Mouse (Mus musculus): Measurements from ENCODE around the gene Poglut1. TPM values are rescaled to one million over a fixed set of nuclear protein-coding genes. Genes with fewer than 3 reads are reported as not detected.
A peak's percentile ranks its signal among the peaks of the same experiment; 100 is the strongest.

Gene Poglut1
- polyA plus RNA-seq, 1 experiment, result 59.7 TPM

- Histone ChIP-seq H3K4me1 (ENCODE audit: control insufficient read depth, insufficient read depth, low read length) (no peaks in the 10 kb centered on the region), H3K27ac (ENCODE audit: insufficient read depth, low read length) (no peak overlapping the region), H3K4me3 (ENCODE audit: insufficient read depth, low read length) (no peak overlapping the region)
- TF ChIP-seq CTCF (IDR thresholded peaks at IDR 0.05; ENCODE audit: extremely low read depth, insufficient read depth, low read length) (peak; percentile 96), POLR2A (IDR thresholded peaks at IDR 0.05; ENCODE audit: extremely low read depth, insufficient read depth, low read length) (no peak)
These were observed 43.9 kb downstream of the Poglut1 start for GRCm38 (mm10) chr16:38506041-38506634.

DNA sequence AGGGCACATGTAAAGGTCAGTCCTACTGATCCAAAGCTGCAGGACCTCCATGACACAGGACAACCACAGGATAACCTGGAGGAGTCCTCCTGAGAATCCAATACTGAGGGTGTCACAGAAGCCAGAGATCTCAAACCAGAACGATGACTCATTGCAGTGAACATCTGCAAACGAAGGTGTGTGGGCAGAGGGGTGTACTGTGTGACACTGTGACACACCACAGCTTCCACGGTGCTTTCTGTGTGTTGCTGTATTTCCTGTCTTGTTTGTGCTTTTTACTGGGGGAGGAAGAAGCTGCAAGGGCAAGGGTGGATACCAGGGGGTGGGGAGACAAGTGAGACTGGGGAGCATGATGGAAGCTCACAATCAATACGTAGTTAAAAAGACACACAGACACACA lies 46.5 kb downstream of the Poglut1 start:
- TF ChIP-seq POLR2A (IDR thresholded peaks at IDR 0.05; ENCODE audit: extremely low read depth, insufficient read depth, low read length) (no peak), CTCF (IDR thresholded peaks at IDR 0.05; ENCODE audit: extremely low read depth, insufficient read depth, low read length) (no peak)

GRCm38 (mm10) chr16:38502469-38502868 lies 47.6 kb downstream of the Poglut1 start:
- Histone ChIP-seq H3K4me1 (ENCODE audit: control insufficient read depth, insufficient read depth, low read length) (no peaks in the 10 kb centered on the region), H3K4me3 (ENCODE audit: insufficient read depth, low read length) (no peak overlapping the region), H3K27ac (ENCODE audit: insufficient read depth, low read length) (no peak overlapping the region)
- TF ChIP-seq POLR2A (IDR thresholded peaks at IDR 0.05; ENCODE audit: extremely low read depth, insufficient read depth, low read length) (no peak), CTCF (IDR thresholded peaks at IDR 0.05; ENCODE audit: extremely low read depth, insufficient read depth, low read length) (no peak)

More for the DNA sequence above, 46.5 kb downstream of the Poglut1 start:
- Histone ChIP-seq H3K4me1 (ENCODE audit: control insufficient read depth, insufficient read depth, low read length) (no peaks in the 10 kb centered on the region), H3K27ac (ENCODE audit: insufficient read depth, low read length) (no peak overlapping the region), H3K4me3 (ENCODE audit: insufficient read depth, low read length) (no peak overlapping the region)

DNA sequence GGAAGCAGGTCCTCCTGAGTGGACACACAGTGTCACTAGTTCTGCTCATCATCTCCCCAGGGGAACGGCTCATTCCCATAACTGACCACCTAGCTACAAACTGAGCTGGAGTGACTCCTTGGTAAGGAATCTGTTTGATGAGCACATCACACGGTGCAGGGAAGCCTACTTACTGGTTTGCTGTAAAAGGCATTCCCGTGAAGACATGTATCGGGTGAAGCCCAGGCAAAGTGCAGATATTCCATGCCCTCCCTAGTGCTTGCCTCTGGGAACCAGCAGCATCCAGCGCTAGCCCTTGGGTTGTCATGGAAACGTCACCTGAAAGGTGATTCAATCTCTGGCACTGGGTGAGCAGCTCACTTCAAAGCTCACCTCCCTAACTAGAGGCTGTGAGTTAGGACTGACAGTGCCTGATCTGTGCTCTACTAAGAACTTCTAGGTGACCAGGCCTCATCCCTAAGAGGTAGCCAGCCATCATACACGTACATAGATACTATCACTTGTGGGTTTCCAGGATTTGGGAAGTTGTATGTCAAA lies 53.4 kb downstream of the Poglut1 start:
- Histone ChIP-seq H3K4me3 (ENCODE audit: insufficient read depth, low read length) (no peak overlapping the region), H3K4me1 (ENCODE audit: control insufficient read depth, insufficient read depth, low read length) (no peaks in the 10 kb centered on the region), H3K27ac (ENCODE audit: insufficient read depth, low read length) (no peak overlapping the region)
- TF ChIP-seq CTCF (IDR thresholded peaks at IDR 0.05; ENCODE audit: extremely low read depth, insufficient read depth, low read length) (no peak), POLR2A (IDR thresholded peaks at IDR 0.05; ENCODE audit: extremely low read depth, insufficient read depth, low read length) (no peak)

- TF ChIP-seq POLR2A (IDR thresholded peaks at IDR 0.05; ENCODE audit: extremely low read depth, insufficient read depth, low read length), result no peak
- TF ChIP-seq CTCF (IDR thresholded peaks at IDR 0.05; ENCODE audit: extremely low read depth, insufficient read depth, low read length), result no peak
- Histone ChIP-seq H3K4me3 (ENCODE audit: insufficient read depth, low read length) (no peak overlapping the region), H3K4me1 (ENCODE audit: control insufficient read depth, insufficient read depth, low read length) (no peaks in the 10 kb centered on the region), H3K27ac (ENCODE audit: insufficient read depth, low read length) (no peak overlapping the region)
These were observed 56.2 kb downstream of the Poglut1 start for GRCm38 (mm10) chr16:38493890-38494289.

GRCm38 (mm10) chr16:38492551-38492950 lies 57.5 kb downstream of the Poglut1 start:
- Histone ChIP-seq H3K4me3 (ENCODE audit: insufficient read depth, low read length) (no peak overlapping the region), H3K4me1 (ENCODE audit: control insufficient read depth, insufficient read depth, low read length) (no peaks in the 10 kb centered on the region), H3K27ac (ENCODE audit: insufficient read depth, low read length) (no peak overlapping the region)
- TF ChIP-seq POLR2A (IDR thresholded peaks at IDR 0.05; ENCODE audit: extremely low read depth, insufficient read depth, low read length) (no peak), CTCF (IDR thresholded peaks at IDR 0.05; ENCODE audit: extremely low read depth, insufficient read depth, low read length) (no peak)

- Histone ChIP-seq H3K4me3 (ENCODE audit: insufficient read depth, low read length) (no peak overlapping the region), H3K4me1 (ENCODE audit: control insufficient read depth, insufficient read depth, low read length) (no peaks in the 10 kb centered on the region), H3K27ac (ENCODE audit: insufficient read depth, low read length) (no peak overlapping the region)
- TF ChIP-seq CTCF (IDR thresholded peaks at IDR 0.05; ENCODE audit: extremely low read depth, insufficient read depth, low read length) (no peak), POLR2A (IDR thresholded peaks at IDR 0.05; ENCODE audit: extremely low read depth, insufficient read depth, low read length) (no peak)
These were observed 66.3 kb downstream of the Poglut1 start for GRCm38 (mm10) chr16:38483582-38484309.

DNA sequence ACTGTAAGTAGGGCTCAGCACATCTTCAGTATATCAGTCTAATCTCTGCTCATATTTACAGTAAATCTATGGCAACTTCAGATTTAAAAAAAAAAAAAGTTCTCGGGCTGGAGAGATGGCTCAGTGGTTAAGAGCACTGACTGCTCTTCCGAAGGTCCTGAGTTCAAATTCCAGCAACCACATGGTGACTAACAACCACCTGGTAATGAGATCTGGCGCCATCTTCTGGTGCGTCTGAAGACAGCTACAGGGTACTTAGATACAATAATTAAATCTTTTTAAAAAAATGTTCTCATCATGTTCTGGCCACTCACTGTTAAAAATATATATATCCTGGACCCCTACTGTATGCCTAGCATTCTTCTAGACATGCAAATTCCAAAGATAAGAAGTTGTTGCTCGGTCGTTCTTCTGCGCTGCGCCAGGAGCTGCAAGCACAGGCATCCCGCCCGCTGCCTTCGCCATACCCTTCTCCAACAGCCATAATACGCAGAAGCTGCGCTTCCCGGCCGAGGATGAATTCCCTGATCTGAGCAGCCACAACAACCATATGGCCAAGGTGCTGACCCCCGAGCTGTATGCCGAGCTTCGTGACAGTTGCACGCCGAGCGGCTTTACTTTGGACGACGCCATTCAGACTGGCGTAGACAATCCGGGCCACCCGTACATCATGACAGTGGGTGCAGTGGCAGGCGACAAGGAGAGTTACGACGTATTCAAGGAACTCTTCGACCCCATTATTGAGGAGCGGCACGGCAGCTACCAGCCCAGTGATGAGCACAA lies 67.1 kb downstream of the Poglut1 start:
- Histone ChIP-seq H3K4me3 (ENCODE audit: insufficient read depth, low read length) (no peak overlapping the region), H3K27ac (ENCODE audit: insufficient read depth, low read length) (no peak overlapping the region), H3K4me1 (ENCODE audit: control insufficient read depth, insufficient read depth, low read length) (no peaks in the 10 kb centered on the region)
- no peak for TF ChIP-seq POLR2A (IDR thresholded peaks at IDR 0.05; ENCODE audit: extremely low read depth, insufficient read depth, low read length)
- peak; percentile 34; the same call in 1 of the 2 replicates for TF ChIP-seq CTCF (IDR thresholded peaks at IDR 0.05; ENCODE audit: extremely low read depth, insufficient read depth, low read length)

GRCm38 (mm10) chr16:38481327-38481726 lies 68.7 kb downstream of the Poglut1 start:
- Histone ChIP-seq H3K4me3 (ENCODE audit: insufficient read depth, low read length) (no peak overlapping the region), H3K4me1 (ENCODE audit: control insufficient read depth, insufficient read depth, low read length) (no peaks in the 10 kb centered on the region), H3K27ac (ENCODE audit: insufficient read depth, low read length) (no peak overlapping the region)
- TF ChIP-seq POLR2A (IDR thresholded peaks at IDR 0.05; ENCODE audit: extremely low read depth, insufficient read depth, low read length) (no peak), CTCF (IDR thresholded peaks at IDR 0.05; ENCODE audit: extremely low read depth, insufficient read depth, low read length) (no peak)

All from cortical plate, adult 2 months (tissue).